Mouse (Mus musculus): ENCODE measurements around the gene Unc93b1. TPM values are rescaled to one million over a fixed set of nuclear protein-coding genes. Genes with fewer than 3 reads are reported as not detected.
"Not testable (repeated sequence)": the region's sequence is repeated elsewhere in the genome, so short reads cannot be mapped to it uniquely, and the experiment has no call there.

Gene Unc93b1
- total RNA-seq, 2 experiments from 2014 or later: 13.9 to 20.7 TPM

- no peak for DNase-seq (ENCODE audit: low spot score in 2 of 2)
These were observed 8.2 kb downstream of the Unc93b1 start for GRCm38 (mm10) chr19:3942986-3943735.

- DNase-seq (ENCODE audit: low spot score in 2 of 2): no peak
These were observed 11.0 kb downstream of the Unc93b1 start for GRCm38 (mm10) chr19:3945872-3946564.

DNA sequence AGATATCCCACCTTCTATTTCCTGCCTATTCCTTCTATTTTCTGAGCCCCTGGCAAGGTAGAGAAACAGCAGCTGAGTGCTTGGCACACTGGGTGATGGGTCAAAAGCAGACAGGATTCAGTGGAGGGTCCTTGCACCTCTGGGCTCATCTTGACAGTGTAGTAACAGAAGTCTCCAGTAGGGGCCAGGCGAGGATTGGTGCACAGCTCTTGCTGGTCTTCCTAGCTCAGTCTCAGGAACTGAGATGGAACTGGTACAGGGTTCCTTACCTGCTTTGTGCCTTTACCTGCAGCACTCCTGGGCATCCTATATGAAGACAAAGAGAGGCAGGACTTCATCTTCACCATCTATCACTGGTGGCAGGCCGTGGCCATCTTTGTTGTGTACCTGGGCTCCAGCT lies 11.7 kb downstream of the Unc93b1 start:
- DNase-seq (ENCODE audit: low spot score in 2 of 2): peak; percentile 75 to 82

DNA sequence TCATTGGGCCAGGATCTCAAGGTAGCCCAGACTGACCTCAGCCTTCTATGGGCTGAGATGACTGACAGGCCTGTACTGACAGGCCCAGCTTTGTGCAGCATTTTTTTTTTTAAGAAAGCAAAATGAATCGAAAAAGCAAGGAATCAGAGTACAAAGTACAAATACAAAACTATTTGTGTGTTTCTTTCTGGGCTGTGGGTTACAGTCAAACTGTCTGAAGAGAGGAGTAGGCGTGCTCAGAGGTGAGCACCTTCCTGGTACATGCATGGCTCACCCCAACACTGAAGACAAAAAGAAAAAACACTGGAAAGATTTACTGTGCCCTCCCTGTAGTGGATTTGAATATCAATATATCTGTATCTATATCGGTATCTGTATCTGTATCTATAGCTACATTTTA lies 12.8 kb downstream of the Unc93b1 start:
- DNase-seq (ENCODE audit: low spot score in 2 of 2): no peak

DNA sequence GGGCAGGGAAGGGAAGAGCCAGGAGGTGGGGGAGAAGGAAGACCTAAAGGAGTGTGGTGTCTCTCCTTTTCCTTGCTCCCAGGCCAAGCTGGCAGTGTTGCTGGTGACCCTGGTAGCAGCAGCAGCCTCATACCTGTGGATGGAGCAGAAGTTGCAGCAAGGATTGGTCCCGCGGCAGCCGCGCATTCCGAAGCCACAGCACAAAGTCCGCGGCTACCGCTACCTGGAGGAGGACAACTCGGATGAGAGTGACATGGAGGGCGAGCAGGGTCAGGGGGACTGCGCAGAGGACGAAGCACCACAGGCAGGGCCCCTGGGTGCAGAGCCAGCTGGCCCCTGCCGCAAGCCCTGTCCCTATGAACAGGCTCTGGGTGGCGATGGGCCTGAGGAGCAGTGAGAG lies 13.6 kb downstream of the Unc93b1 start:
- DNase-seq (ENCODE audit: low spot score in 2 of 2): no peak

GRCm38 (mm10) chr19:3950331-3950730 lies 15.3 kb downstream of the Unc93b1 start:
- DNase-seq (ENCODE audit: low spot score in 2 of 2): no peak

GRCm38 (mm10) chr19:3951461-3951860 lies 16.5 kb downstream of the Unc93b1 start:
- no peak for DNase-seq (ENCODE audit: low spot score in 2 of 2)

DNA sequence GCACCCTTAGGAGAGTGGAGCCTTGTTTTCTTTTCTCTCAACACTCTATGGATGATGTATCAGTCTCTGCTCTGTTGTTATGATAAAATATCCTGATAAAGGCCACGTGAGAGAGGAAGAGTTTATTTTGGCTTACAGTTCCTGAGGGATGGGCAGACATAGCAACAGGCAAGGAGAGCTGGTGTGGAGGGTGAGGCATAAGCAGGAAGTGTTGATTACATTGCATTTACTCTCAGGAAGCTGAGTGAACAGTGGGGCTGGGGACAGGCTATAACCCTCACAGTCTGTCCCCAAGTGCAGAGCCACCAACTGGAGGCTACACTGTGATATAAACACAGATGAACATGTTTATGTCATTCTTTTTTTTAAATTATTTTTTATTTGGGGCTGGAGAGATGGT lies 17.1 kb downstream of the Unc93b1 start:
- DNase-seq (ENCODE audit: low spot score in 2 of 2): no peak

- DNase-seq (ENCODE audit: low spot score in 2 of 2): no peak
These were observed 20.0 kb downstream of the Unc93b1 start for GRCm38 (mm10) chr19:3955033-3955432.

- no peak for DNase-seq (ENCODE audit: low spot score in 2 of 2)
These were observed 20.8 kb downstream of the Unc93b1 start for GRCm38 (mm10) chr19:3955804-3956203.

GRCm38 (mm10) chr19:3957296-3958036 lies 22.5 kb downstream of the Unc93b1 start:
- not testable (repeated sequence) for DNase-seq (ENCODE audit: low spot score in 2 of 2)

- DNase-seq (ENCODE audit: low spot score in 2 of 2): peak; percentile 24 to 34
These were observed 23.5 kb downstream of the Unc93b1 start, which contains the start of gene Aldh3b3 for GRCm38 (mm10) chr19:3958470-3958869. Aldh3b3 (plus strand) TSS chr19:3958645.

- DNase-seq (ENCODE audit: low spot score in 2 of 2): no peak
These were observed 24.0 kb downstream of the Unc93b1 start for GRCm38 (mm10) chr19:3959030-3959429.

DNA sequence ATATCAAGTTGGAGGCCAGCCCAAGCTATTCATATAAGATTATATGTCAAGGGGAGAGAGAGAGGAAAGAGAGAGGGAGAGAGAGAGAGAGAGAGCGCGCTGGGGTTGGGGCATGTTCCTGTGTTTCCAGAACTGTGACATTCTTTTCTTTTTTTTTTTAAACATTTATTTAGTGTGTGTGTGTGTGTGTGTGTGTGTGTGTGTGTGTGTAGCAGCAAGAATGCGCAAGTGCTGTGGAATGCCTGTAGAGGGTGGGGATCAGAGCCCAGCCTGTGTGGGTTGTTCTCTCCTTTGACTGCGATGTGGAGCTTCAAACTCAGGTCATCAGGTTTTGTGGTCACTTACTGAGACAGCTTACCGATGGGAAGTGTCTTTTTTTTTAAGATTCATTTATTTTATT lies 25.2 kb downstream of the Unc93b1 start:
- DNase-seq (ENCODE audit: low spot score in 2 of 2): no peak

GRCm38 (mm10) chr19:3961805-3962204 lies 26.8 kb downstream of the Unc93b1 start:
- not testable (repeated sequence) for DNase-seq (ENCODE audit: low spot score in 2 of 2)

DNA sequence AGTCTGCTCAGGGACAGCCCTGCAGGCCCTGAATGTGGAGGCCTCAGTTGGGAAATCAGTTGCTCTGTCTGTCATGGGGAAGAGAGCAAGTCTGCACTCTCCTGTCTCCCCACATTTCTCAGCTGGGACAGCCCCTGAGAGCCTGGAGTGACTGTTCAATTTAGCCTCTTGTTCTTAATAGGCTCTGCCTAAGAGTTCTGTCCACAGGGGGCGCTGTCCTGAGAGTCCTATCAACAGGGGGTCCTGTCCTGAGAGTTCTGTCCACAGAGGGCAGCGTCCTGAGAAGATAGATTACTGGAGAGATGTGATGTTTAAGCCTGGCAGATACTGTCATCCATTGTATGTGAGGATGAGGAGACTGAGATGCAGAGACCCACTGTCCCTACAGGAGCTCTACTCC lies 27.5 kb downstream of the Unc93b1 start:
- peak in 1 of 2 experiments; percentile 23 for DNase-seq (ENCODE audit: low spot score in 2 of 2)

- DNase-seq (ENCODE audit: low spot score in 2 of 2): no peak
These were observed 29.0 kb downstream of the Unc93b1 start for GRCm38 (mm10) chr19:3964030-3964429.

DNA sequence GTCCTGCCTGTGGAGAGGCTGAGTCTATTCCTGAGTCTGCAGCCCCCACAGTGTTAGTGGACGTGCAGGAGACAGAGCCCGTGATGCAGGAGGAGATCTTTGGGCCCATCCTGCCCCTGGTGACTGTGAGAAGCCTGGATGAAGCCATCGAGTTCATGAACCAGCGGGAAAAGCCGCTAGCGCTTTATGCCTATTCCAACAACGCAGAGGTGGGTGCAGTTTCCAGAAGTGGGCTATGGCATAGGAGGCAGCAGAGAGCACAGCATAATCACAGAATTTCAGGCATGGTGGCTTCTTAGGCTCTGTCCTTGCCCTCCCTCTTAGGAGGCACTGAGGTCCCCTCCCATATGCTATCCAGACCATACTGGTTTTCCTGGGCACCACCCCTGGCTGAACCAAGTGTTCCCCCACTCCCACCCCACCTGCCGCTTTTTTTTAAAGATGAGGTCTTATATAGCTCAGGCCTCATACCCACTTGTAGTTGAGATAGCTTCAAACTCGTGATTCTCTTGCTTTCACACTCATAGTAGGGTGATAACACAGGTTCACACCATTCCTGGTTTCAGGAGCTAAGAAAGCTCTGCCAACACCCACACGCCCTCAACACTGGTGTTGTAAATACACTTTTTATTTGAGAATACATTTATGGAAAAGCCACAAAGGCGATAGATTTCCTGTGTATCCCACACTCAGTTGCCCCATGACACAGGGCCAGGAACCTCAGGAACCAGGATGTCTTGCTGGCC lies 31.5 kb downstream of the Unc93b1 start:
- no peak for DNase-seq (ENCODE audit: low spot score in 2 of 2)

GRCm38 (mm10) chr19:3967258-3967657 lies 32.3 kb downstream of the Unc93b1 start:
- no peak for DNase-seq (ENCODE audit: low spot score in 2 of 2)

DNA sequence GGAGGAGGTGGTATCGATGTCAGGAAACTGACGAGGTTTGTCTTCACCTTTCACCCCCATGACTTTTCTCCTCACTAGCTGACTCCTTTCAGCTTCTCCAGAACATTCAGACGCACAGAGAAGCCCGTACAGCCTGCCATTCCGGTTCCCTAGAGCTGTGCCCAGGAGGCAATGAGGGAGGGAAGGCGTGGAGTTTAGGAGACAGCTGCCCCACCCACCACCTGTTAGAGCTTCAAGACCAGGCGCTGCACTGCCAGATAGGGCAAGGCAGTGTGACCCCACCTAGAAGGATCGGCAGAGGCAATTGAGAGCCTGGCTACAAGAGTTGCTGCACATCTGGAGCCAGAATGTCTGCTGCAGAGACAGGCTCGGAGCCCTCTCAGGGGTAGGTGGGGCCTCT lies 37.2 kb downstream of the Unc93b1 start, which contains the start of gene Aldh3b2:
Gene Aldh3b2 (plus strand): TSS at position 100 of the 400 bp plus-strand sequence.
- no peak for DNase-seq (ENCODE audit: low spot score in 2 of 2)

- DNase-seq (ENCODE audit: low spot score in 2 of 2): not testable (repeated sequence)
These were observed 39.6 kb downstream of the Unc93b1 start for GRCm38 (mm10) chr19:3974608-3975007.

Data from layer of hippocampus, postnatal 10 days (tissue).